Mouse (Mus musculus) ES-Bruce4 (cell line): ENCODE data around the gene Ubqln1.

Experiments
- CTCF ChIP-seq: IDR thresholded peaks from one replicate; pipeline ENCODE4 v1.8.1; 2011; ENCODE audit warnings: low read depth, low read length
- POLR2A ChIP-seq: IDR thresholded peaks from one replicate; pipeline ENCODE4 v1.8.1; 2011; ENCODE audit warnings: low read length; ENCODE audit not compliant: insufficient read depth

DNA sequence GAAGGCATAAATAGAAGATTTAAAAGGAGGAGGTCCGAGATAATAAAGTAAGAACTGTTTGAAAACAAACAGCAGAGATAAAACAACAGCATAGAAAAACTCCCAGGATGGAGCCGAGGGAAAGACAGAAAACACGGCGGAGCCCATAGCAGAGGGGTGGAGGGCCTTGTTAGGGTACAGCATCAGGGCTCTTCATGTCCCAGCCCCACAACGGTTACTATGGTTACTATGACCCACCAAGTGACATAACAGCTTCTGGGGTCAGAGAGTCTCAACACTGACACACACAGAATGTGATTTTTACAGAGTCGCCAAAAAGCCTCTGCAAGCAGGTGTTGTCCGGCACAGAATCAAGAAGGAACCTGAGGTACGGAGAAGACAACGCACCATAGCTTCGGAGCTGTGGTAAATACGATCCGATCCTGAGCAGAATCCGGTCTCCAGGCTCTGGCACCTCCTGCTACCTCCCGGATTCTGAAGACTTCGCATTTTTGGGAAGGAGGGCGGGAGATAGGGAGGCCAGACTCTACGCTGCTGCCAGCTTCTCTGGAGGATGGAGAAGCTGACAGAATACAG lies 67.1 kb downstream of the Ubqln1 start:
- TF ChIP-seq CTCF (no peak), POLR2A (no peak)
